Mouse (Mus musculus) urinary bladder, postnatal 25 days (tissue): Measurements from ENCODE around the gene Sumf2.
"Not testable (repeated sequence)": the region's sequence is repeated elsewhere in the genome, so short reads cannot be mapped to it uniquely, and the experiment has no call there.

Source experiments
- DNase-seq: peaks from one replicate; pipeline ENCODE4 v3.0.0; 2022; ENCODE audit warnings: low spot score

Sumf2 gene

DNA sequence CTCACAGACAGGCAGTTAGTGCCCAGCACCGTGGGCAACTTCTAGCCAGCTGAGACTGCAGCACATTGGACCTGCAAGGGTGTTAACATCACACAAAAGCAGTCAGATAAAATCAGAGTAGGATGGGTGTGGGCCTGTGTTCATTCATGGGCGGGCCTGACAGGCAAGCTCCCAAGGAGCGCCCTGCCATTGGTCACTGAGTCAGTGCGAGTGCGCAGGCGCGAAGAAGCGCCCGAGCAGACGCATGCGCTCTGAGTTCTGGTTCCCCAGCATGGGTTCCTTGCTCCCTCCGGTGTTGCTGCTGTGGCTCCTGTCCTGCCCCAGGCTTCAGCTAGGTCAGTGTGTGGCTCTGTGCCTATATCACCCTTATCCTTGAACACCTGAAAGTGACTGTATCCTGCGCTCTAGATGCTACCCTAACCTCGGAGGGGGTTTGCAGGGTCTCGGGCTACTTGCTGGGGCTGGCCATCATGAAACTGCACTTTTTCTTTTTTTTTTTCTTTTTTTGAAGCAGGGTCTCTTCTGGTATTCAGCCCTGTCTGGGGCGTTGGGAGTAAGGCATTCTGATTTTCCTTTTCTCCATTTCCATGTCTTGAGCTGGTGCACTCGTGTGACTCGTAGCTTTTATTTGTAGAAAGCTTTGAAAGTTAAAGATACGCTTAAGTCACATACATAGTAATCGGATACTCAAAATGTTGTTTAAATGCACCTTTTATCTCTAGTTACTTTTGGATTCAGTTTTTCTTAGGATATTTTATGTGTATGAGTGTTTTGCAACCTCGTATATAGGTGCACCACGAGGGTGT, at the start of gene Sumf2:
Sumf2 (plus strand) TSS at position 235 of the 806 bp plus-strand sequence.
- peak; percentile 96 for DNase-seq

DNA sequence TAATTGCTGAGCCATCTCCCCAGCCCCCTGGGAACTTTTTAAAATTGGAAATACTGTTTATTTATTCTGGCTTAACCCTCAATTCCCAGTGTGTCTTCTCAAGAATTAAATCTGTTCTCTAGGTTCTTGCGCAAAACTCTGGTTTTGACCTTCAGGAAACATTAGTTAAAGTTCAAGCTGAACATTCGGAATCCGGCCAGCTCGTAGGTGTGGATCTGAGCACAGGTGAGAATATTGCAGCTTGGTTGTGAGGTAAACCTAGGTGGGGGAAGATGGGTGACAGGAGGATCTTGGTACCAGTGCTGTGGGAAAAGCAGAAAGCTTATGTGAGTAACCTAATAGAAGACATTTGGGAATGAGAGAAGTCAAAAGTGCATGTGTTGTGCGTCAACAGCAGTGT, 1.9 kb upstream of the Sumf2 start:
- no peak for DNase-seq

DNA sequence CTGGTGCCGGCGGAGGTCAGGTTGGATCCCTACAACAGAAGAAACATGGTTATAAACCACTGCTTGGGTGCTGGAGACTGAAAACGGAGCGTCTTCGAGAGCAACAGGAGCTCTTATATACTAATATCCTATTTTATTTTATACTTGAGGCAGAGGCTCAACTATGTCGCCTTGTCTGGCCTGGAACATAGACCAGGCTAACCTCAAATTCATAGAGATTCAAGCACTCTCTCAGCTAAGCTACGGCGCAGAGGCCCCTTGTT, 703 bp downstream of the Sumf2 start:
- DNase-seq = no peak

DNA sequence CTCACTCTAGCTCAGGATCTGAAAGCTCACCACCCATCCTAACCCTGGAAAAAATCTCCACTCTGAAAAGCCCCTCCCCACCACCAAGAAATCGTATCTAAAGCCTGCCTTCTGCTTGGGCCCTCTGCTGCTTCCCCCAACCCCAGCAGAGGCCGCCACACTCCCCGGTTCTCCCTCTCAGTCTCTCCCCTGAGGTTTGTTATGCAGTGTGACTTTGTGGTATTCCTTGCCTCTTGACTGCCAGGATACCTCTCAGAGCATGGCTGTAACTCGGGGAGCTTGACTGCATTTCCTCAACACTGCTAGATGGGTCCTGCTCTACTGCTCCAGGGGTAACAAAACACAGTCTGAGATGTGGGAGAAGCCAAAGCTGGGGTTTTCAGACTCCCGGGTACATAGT, 8.4 kb downstream of the Sumf2 start:
- DNase-seq = no peak

DNA sequence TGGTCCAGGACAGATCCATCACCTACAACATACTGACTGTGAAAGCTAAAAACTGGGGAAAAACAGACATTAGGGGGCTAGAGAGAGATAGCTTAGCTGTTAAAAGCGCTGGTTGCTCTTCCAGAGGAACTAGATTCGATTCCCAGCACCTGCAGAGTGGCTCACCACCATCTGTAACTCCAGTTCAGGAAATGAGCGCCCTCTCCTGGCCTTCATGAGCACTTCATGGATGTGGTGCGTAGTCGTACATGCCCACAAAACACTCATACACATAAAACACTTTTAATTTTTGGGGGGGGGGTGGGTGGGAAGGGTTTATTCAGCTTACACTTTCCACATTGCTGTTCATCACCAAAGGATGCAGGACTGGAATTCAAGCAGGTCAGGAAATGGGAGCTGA, 9.6 kb downstream of the Sumf2 start:
- no peak for DNase-seq

DNA sequence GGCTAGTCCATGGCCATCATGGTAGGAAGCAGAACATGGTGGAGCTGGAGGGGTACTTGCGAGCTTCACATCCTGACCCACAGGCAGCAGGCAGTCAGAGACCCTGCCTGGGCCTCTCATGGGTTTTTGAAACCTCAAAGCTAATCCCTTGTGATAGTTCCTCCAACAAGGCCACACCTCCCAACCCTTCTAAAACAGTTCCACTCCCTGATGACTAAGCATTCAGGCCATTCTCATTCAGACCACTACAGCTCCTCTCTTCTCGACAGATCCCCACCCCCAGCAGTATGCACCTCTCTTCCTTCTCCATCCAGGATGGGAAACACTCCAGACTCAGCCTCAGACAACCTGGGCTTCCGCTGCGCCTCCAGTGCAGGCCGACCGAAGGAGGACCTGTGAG, 15.5 kb downstream of the Sumf2 start:
- no peak for DNase-seq

DNA sequence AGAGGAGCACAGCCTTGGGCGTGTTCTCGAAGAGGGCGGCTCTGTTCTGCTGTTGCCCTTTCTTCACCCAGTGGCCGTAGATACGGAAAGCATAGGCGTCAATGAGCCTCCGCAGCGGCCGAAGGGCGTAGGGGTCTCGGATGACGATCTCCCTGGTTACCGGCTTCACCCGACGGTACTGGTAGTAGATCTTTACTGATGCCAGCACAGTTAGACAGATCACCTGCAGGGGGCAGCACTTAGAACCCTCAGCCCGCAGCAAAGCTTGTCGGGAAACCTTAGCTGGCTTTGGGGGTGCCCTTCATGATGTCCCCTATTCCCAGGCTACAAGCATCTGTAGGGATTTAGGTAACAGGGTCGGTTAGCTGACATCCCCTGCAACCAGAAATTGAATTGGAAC, 17.7 kb downstream of the Sumf2 start:
- DNase-seq = peak; percentile 36

DNA sequence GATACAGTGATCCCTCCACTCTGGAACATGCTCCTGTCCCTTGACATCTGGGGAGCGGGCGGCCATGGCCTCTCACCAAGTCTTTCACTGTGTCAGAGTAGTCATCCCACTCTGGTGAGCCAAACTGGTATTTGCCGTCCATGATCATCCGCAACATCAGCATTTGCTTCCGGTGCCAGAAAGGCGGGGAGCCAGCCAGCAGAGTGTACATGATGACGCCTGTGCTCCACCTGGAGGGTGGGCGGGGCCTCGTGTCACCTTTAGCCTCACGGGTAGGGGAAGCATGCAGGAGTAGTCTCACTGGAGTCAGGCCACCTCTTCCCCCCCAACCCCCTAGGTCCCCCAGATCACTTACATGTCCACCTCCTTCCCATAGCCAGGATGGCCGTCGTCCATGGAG, 19.1 kb downstream of the Sumf2 start:
- DNase-seq = no peak

DNA sequence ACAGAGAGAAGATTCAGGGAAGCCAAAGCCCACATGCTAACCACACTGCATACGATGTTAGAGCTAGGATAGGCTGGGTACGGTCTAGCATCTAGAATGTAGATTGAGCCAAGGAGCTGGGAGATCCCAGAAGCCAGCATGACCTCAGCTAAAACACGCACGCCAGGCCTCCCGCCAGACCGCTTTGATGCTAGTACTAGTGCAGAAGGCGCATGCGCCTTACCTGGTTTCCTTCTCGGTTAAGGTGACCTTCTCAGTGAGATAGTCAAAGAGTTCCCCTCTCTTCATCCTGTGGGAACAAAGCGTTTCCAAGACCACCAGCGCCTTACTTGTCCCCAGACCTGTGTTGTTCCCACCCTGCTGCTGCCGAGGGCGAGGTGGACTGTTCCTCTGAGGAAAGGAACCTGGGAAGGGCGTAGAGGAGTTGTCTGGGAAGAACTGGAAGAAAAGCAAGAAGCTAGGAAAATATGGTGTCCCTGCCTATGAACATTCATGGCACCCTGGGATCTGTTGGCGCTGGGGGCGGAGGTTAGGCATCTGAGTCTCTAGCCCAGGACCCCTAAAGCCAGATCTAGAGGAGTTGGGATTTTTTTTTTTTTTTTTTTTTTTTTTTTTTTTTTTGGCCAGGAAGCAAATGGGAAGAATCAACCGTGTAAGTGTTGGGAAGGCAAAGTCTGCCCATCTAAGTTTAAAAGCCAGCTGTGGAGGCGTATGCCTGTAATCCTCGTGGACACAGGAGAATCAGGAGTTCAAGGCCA, 22.6 kb downstream of the Sumf2 start:
- DNase-seq = no peak

DNA sequence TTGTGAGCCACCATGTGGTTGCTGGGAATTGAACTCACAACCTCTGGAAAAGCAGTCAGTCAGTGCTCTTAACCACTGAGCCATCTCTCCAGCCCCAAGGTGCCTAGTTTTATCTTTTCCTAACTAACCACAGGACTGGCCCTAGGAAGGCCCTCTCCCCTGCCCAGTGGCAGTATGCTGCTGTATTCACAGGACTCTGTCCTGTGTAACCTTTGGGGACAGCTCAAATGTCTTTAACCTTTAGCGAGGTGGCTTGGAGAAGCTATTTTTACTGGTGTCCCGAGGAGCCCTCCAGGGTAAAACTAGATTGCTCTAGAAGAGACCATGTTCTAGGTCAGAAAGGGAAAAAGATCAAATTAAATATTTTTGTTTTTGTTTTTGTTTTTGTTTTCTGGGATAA, 24.5 kb downstream of the Sumf2 start:
- DNase-seq = no peak

DNA sequence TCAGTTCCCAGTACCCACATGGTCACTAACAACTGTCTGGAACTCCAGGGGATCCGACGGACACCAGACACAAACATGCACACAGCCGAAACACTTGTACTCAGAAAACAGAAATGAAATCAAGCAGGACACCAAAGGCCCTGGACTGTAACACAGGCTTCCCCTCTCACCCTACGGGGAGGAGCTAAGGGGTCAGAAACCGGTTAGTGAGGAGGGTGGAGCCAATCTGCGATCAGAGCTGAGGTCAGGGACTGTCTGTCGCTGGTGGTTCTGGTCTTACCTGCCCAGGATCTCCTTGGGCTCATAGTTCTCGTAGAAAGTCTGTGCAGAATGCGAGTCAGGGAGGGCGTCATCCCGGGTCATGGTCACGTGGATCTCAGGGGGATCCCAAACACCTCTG, 27.2 kb downstream of the Sumf2 start:
- DNase-seq = no peak

DNA sequence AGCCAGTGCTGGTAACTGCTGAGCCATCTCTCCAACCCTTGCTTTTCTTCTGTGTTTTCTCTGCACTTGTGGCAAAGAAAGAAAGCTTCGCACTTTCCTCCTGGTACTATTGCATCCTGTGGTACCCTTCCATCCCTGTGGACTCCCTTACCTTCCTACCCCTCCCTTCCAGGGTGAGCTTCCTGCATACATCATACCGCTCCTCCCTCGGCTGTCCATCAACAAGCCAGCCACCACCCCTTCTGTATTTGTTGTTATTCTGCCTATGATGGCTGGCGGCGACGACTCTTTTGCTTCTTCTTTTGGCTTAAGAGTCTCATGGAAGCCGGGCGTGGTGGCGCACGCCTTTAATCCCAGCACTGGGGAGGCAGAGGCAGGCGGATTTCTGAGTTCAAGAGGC, 28.3 kb downstream of the Sumf2 start:
- no peak for DNase-seq

DNA sequence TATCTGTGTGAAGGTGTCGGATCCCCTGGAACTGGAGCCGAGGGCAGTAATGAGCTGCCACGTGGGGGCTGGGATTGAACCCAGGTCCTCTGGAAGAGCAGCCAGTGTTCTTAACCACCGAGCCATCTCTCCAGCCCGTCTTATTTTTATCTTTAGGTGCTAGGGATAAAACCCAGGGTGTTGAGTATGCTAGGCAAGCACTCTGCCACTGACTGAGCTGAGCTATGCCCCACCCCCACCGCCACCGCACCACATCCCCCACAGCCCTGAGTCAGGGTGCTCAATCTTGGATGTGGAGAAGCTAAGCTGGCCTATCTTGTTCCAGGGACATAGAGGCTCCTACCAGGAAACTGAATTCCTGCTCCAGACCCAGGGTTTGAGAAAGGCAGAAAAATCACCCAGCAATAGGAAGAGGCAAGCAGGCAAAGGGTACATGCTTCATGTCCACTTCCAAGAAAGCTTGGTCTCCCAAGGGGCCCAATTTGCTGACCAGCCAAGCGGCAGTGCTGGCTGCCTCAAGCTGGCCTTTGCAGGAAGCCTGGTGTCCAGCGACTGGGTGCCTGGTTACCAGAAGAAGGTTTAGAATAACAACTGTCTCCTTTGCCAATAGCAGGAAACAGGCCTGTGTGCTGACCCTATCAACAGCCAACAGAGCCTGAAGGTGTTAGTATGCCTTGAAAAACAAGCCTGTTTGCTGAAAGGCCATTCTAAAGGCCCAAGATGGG, 31.1 kb downstream of the Sumf2 start:
- no peak for DNase-seq

DNA sequence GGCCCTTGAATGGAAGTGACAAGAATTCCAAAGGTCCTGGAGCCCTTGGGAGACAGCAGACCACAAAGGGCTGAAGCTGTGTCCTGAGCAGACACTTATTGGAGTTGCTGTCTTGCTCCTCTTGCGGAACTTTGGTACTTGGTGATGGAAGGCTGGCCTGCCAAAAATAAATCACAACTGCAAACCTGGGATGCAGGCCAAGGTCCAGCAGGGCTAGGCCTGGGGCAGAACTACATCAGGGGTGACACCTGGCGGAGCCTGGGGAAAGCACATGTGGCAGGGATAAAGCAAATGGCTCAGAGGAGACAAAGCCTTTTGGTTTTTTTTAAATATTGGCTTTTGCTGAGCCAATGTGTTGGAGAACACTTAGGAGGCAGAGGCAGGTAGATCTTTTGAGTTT, 32.2 kb downstream of the Sumf2 start:
- DNase-seq = peak; percentile 17

DNA sequence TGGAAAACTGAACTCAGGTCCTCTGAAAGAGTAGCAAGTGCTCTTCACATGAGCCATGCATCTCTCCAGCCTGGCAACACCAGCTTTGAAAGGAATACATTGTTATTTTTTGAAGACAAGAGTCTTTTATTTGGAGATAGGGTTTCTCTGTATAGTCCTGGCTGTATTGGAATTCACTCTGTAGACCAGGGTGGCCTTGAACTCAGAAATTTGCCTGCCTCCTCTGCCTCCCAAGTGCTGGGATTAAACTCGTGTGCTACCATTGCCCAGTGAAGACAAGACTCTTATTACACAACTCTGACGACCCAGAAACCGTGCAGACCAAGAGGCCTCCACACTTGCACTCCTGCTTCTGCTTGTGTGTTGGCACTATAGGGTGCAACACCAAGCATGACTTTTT, 33.1 kb downstream of the Sumf2 start:
- DNase-seq = no peak

DNA sequence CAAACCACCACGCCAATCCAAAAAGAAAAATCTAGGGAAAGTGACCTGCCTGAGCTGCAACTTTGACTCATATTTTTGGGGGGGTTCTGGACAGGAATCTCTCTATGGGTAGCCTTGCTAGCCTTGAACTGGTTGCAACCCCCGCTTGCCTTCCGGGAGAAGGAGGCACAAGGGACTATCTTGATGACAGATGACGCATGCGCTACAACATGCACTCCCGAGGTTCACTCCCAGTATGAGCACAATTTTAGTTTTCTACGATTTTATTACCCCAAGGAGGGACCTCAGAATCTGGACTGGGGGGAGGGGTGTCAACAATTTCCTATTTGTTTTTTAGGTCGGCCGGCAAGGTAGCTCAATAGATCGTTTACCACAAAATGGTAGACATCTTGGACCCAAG, 39.5 kb downstream of the Sumf2 start:
- no peak for DNase-seq

DNA sequence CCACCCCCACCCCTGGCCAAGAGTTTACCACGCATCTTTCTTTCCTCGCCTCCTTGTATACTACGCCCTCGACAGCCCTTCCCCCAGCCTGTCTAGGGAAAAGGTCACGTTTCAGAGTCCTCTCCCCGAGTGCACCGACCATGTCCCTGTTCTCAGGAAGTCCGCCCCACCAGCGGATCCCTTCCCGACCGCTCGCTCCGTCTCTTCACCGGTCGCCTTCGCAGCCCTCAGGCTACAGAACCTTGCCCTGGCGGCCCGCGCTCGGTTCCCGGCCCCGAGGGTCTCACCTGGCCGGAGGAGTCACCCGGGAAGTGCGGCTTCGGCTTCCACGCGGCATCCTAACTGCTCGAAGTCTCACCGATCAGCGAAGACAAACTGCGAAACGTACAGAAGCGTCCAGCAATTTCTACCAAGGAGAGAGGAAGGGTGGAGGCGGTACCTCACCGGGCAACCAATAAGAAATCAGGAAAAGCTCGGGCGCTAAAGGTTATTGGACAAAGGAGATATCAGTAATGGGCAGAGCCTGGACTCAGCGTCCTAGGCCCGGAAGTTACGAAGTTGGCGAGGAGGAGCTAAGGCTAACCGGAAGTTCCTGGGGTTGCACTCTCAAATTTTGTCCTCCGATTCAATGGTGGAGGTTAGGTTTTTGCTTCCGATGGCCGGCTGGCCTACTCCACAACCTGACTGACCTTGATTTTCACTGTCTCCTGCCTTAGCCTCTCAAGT, 40.3 kb downstream of the Sumf2 start, which contains the start of gene Chchd2:
Chchd2 (minus strand) TSS at position 560 of the 726 bp plus-strand sequence.
- DNase-seq = peak; percentile 77

DNA sequence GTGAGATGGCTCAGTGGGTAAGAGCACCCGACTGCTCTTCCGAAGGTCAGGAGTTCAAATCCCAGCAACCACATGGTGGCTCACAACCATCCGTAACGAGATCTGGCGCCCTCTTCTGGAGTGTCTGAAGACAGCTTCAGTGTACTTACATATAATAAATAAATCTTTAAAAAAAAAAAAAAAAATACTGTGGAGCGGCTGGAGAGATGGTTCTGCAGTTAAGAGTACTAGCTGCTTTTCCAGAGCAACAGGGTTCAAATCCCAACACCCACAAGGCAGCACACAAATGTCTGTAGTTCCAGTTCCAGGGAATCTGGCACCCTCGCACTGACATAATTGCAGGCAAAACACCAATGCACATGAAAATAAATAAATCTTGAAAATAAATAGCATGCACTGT, 43.6 kb downstream of the Sumf2 start:
- not testable (repeated sequence) for DNase-seq

DNA sequence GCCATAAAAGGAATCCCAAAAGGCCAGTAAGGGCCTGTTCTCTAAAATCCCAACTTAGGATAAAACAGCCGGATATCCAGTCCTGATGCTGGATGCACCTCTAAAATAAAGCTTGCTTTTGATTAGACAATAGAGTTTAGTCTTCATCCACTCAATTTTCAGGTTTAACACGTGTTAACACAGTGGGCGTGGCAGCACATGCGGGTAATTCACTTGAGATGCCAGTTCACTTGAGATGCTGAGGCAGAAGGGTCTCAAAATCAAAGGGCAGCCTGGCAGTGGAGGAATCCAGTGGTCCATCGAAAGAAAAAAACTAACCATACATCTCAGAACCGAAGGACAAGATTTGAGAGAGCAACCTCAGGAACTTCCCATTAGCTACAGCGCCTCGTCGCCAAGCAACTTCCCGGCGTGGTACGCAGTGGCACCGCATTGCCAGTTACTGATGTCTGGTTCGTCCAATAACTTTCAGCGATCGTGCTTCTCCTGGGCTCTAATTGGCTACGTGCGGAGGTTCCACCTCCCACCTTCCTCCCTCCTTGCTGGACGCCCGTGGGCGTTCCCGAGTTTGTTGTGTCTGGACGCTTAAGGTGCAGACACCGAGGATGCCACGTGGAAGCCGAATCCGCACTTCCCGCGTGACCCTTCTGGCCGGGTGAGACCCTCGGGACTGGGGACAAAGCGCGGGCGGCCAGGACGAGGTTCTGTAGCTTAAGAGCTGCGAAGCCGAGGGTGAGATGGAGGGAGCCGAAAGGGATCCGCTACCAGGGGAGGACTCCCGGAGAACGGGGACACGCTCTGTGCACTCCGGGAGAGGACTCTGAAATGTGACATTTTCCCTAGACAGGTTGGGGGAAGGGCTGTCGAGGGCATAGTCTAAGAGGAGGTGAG, 48.7 kb downstream of the Sumf2 start, which contains the start of gene Zbed5:
Zbed5 (plus strand) TSS at position 526 of the 891 bp plus-strand sequence.
- DNase-seq = peak; percentile 72

DNA sequence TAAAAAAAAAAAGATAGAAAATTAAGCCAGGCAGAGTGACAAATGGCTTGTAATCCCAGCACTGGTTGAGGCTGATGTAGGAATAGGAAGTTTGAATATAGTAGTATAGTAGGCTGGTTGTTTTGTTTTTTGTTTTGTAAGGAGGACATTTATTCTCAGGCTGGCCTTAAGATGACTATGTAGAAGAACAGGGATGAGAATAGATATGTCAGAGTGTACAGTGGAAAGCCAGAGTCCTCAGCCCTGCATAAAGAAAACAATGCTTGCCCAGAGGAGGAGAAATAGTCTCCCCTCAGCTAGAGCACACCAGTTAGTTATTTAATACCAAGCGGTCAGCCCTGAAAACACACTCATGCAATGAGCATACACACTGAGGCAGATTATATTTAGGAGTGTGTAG, 51.7 kb downstream of the Sumf2 start, which contains the start of gene Phkg1:
Phkg1 (minus strand) TSS at position 101 of the 400 bp plus-strand sequence.
- DNase-seq = no peak

DNA sequence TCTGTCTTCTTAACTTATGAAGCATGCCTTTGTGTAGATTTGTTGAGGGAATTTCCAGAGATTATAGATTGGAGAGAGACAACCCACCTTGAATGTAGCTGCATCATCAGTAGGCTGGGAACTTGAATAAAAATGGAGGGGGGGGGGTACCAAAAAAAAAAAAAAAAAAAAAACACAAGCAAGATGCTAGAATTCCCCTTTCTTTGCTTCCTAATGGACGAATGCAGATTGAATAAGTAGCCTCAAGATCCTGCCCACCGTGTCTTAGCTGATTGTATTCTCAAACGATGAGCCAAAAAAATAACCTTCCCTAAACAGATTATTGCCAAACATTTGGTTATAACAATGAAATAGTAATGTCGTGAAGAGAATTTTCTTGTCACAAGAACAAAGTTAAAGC, 61.0 kb downstream of the Sumf2 start:
- no peak for DNase-seq
